In the genomic region with DNA sequence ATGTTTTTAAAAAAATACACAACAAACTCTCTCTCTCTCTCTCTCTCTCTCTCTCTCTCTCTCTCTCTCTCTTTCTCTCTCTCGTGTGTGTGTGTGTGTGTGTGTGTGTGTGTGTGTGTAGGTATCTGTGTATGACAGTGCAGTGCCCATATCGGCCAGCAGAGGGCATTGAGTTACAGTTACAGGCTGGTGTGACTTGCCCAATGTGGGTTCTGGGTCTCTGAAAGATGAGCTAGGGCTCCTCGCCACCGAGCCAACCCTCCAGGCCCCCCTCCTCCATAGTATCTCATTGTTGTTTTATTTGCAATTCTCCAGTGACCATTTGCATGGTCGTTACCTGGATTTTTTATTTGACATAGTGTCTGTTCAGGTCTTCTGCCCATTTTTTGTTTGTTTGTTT, we compare ENCODE assay signal across 10 mouse cellular contexts. TPM values are rescaled to one million over a fixed set of nuclear protein-coding genes. Genes with fewer than 3 reads are reported as not detected.
DNase-seq lines count a peak whose midpoint lies in the region; ATAC-seq and TF ChIP-seq lines count a peak whose summit lies in the region.
"Had no signal": no experiment of that assay in that cellular context is flagged by ENCODE, and none has a peak within 500 bp of the region (broad histone marks: within the 10 kb centered on the region; RNA-seq: fewer than 3 reads in every experiment).

No protein-coding gene starts in this region.

- no peak for ATAC-seq in intestine, postnatal 0 days
- ATAC-seq in intestine, embryonic 16.5 days = no peak
- 0 out of 2 replicates have a peak, but pooled peaks have one; percentile 52 for ATAC-seq in erythroblast, adult 5-6 weeks (replicated peaks; ENCODE audit: low FRiP score, poor library complexity, severe bottlenecking)
- ATAC-seq in forebrain, embryonic 11.5 days (replicated peaks; ENCODE audit: low FRiP score) = no peak

- H3K36me3 ChIP-seq in intestine, postnatal 0 days (ENCODE audit: control insufficient read depth, insufficient read depth) = no peaks in the 10 kb centered on the region
- H3K36me3 ChIP-seq in intestine, embryonic 16.5 days (ENCODE audit: control insufficient read depth, insufficient read depth, low read length) = no peaks in the 10 kb centered on the region
- no peaks in the 10 kb centered on the region for H3K36me3 ChIP-seq in testis, adult 2 months (ENCODE audit: control insufficient read depth, insufficient read depth, low read length)
- H3K36me3 ChIP-seq in forebrain, embryonic 11.5 days (ENCODE audit: control insufficient read depth, insufficient read depth, low read length) = no peaks in the 10 kb centered on the region
- H3K36me3 ChIP-seq: lung, embryonic 15.5 days had no signal

- no peaks in the 10 kb centered on the region for H3K27me3 ChIP-seq in intestine, postnatal 0 days (replicated peaks; ENCODE audit: control insufficient read depth, insufficient read depth, low read length)
- H3K27me3 ChIP-seq in intestine, embryonic 16.5 days (replicated peaks; ENCODE audit: control insufficient read depth, insufficient read depth, low read length) = no peaks in the 10 kb centered on the region
- H3K27me3 ChIP-seq in testis, adult 2 months (ENCODE audit: control insufficient read depth, insufficient read depth, low read length) = no peaks in the 10 kb centered on the region
- no peaks in the 10 kb centered on the region for H3K27me3 ChIP-seq in forebrain, embryonic 11.5 days (ENCODE audit: control insufficient read depth, insufficient read depth, low read length)
- H3K27me3 ChIP-seq: lung, embryonic 15.5 days had no signal

- DNase-seq in testis, postnatal 10 days (ENCODE audit: low spot score) = no peak
- peak; percentile 71 for DNase-seq in thymus, postnatal 4 days
- no peak for DNase-seq in forebrain, embryonic 11.5 days (ENCODE audit: low spot score)
- no peak for DNase-seq in cerebellum, adult 9-11 months

- no peaks in the 10 kb centered on the region for H3K9me3 ChIP-seq in intestine, postnatal 0 days (ENCODE audit: control insufficient read depth)
- no peaks in the 10 kb centered on the region for H3K9me3 ChIP-seq in intestine, embryonic 16.5 days (ENCODE audit: control insufficient read depth, low read length)
- no peaks in the 10 kb centered on the region for H3K9me3 ChIP-seq in forebrain, embryonic 11.5 days (ENCODE audit: control insufficient read depth, low read length)
- H3K9me3 ChIP-seq: lung, embryonic 15.5 days had no signal

- no peak overlapping the region for H3K4me3 ChIP-seq in intestine, postnatal 0 days (ENCODE audit: low read depth, low read length)
- H3K4me3 ChIP-seq in intestine, embryonic 16.5 days (ENCODE audit: low read length) = no peak overlapping the region
- no peak overlapping the region for H3K4me3 ChIP-seq in testis, adult 2 months (ENCODE audit: control insufficient read depth, low read depth, low read length)
- no peak overlapping the region for H3K4me3 ChIP-seq in forebrain, embryonic 11.5 days (ENCODE audit: low read depth, low read length)
- H3K4me3 ChIP-seq: erythroblast, embryonic 14.5 days; lung, embryonic 15.5 days had no signal

- H3K27ac ChIP-seq in intestine, postnatal 0 days (ENCODE audit: low read depth, low read length) = no peak overlapping the region
- H3K27ac ChIP-seq in intestine, embryonic 16.5 days (ENCODE audit: low read length) = no peak overlapping the region
- H3K27ac ChIP-seq in testis, adult 2 months (ENCODE audit: control insufficient read depth, insufficient read depth, low read depth, low read length) = no peak overlapping the region
- H3K27ac ChIP-seq in forebrain, embryonic 11.5 days (ENCODE audit: low read depth, low read length) = no peak overlapping the region
- H3K27ac ChIP-seq: lung, embryonic 15.5 days had no signal

- WGBS in intestine, postnatal 0 days = 93% methylated on average over 5 of the region's 5 CpGs
- 84% methylated on average over 5 of the region's 5 CpGs for whole genome bisulfite sequencing in intestine, embryonic 16.5 days
- WGBS in forebrain, embryonic 11.5 days = 85% methylated on average over 5 of the region's 5 CpGs

- peaks cover 1% of the 10 kb centered on the region; the same call in 1 of the 2 replicates for H3K4me1 ChIP-seq in intestine, postnatal 0 days (replicated peaks; ENCODE audit: control insufficient read depth, insufficient read depth, low read length)
- H3K4me1 ChIP-seq in intestine, embryonic 16.5 days (ENCODE audit: control insufficient read depth, insufficient read depth, low read length) = no peaks in the 10 kb centered on the region
- H3K4me1 ChIP-seq in testis, adult 2 months (ENCODE audit: control insufficient read depth, insufficient read depth, low read length) = no peaks in the 10 kb centered on the region
- no peaks in the 10 kb centered on the region for H3K4me1 ChIP-seq in forebrain, embryonic 11.5 days (replicated peaks; ENCODE audit: control insufficient read depth, insufficient read depth, low read length)
- H3K4me1 ChIP-seq: lung, embryonic 15.5 days had no signal

- peak; percentile 32 for TF ChIP-seq CTCF in intestine, postnatal 0 days (IDR thresholded peaks at IDR 0.05; ENCODE audit: low read depth)
- peak; percentile 31; the same call in 1 of the 2 replicates for TF ChIP-seq CTCF in testis, adult 2 months (IDR thresholded peaks at IDR 0.05; ENCODE audit: control insufficient read depth, insufficient read depth, insufficient replicate concordance, low read depth, low read length)

- H3K4me2 ChIP-seq in intestine, postnatal 0 days (replicated peaks; ENCODE audit: low read depth) = no peak overlapping the region
- no peak overlapping the region for H3K4me2 ChIP-seq in intestine, embryonic 16.5 days (ENCODE audit: low read depth, low read length)
- H3K4me2 ChIP-seq in forebrain, embryonic 11.5 days (ENCODE audit: low read depth, low read length, severe bottlenecking) = no peak overlapping the region
- H3K4me2 ChIP-seq: lung, embryonic 15.5 days had no signal

- no peak overlapping the region for H3K9ac ChIP-seq in intestine, postnatal 0 days (ENCODE audit: low read depth, low read length)
- no peak overlapping the region for H3K9ac ChIP-seq in intestine, embryonic 16.5 days (ENCODE audit: low read depth, low read length)
- no peak overlapping the region for H3K9ac ChIP-seq in forebrain, embryonic 11.5 days (ENCODE audit: low read length)
- H3K9ac ChIP-seq: lung, embryonic 15.5 days had no signal

- TF ChIP-seq POLR2A in testis, adult 2 months (IDR thresholded peaks at IDR 0.05; ENCODE audit: control insufficient read depth, low read depth, low read length) = no peak

RNA-seq across cellular contexts. Expression of a gene that starts 59.5 kb away (rescaled TPM):
- 17.2 and 21.8 TPM in 2 replicates for polyA plus RNA-seq in intestine, postnatal 0 days (2015; fragmentation: Nextera tagmentation; extraction: Ambion mirVana)
- 36.8 and 39.5 TPM in 2 replicates for polyA plus RNA-seq in intestine, embryonic 16.5 days (2015; fragmentation: Nextera tagmentation; extraction: Ambion mirVana)
- polyA plus RNA-seq in testis, adult 2 months (2012; rRNA removed) = 75.0 and 75.1 TPM in 2 replicates
- 180 and 207 TPM in 2 replicates for total RNA-seq in erythroblast, adult 5-6 weeks (2015; ENCODE audit: low replicate concordance)
- total RNA-seq in erythroblast, adult 5-6 weeks (2017; ENCODE audit: low replicate concordance) = 121 and 136 TPM in 2 replicates
- polyA plus RNA-seq in forebrain, embryonic 11.5 days (2014; fragmentation: Nextera tagmentation; extraction: Ambion mirVana) = 53.0 and 56.7 TPM in 2 replicates
